Mouse (Mus musculus) CH12.LX (cell line): ENCODE results near the gene St6galnac1. TPM values are rescaled to one million over a fixed set of nuclear protein-coding genes. Genes with fewer than 3 reads are reported as not detected.
"Not testable (repeated sequence)": the region's sequence is repeated elsewhere in the genome, so short reads cannot be mapped to it uniquely, and the experiment has no call there.

ENCODE experiments used
- DNase-seq: peaks from one replicate; pipeline ENCODE4 v3.0.0-alpha.2; 2013; ENCODE audit errors: extremely low read depth
- H3K27ac ChIP-seq: 2 replicates; pipeline ENCODE4 v1.5.1; 2012; ENCODE audit warnings: low read depth, mild to moderate bottlenecking, control low read depth, moderate library complexity; ENCODE audit not compliant: insufficient read depth
- H3K27me3 ChIP-seq: replicated peaks from 2 replicates; pipeline ENCODE3; 2012; ENCODE audit warnings: inconsistent platforms
- H3K36me3 ChIP-seq, 2 experiments: replicated peaks in 1 of 2; 2 replicates each; pipeline versions ENCODE3 to v1.6.1; 2012; ENCODE audit warnings: inconsistent platforms in 1 of 2, low read length in 1 of 2, mild to moderate bottlenecking in 1 of 2, mixed read lengths in 1 of 2, moderate library complexity in 1 of 2; ENCODE audit not compliant: control insufficient read depth in 1 of 2, insufficient read depth in 1 of 2
- H3K4me1 ChIP-seq, 2 experiments: 2 replicates each; pipeline ENCODE4 v1.6.1; 2012; ENCODE audit warnings: inconsistent platforms in 1 of 2, moderate library complexity in 1 of 2; ENCODE audit not compliant: insufficient read depth in 2 of 2, control insufficient read depth in 1 of 2
- H3K4me2 ChIP-seq: 2 replicates; pipeline ENCODE4 v1.6.1; 2012; ENCODE audit warnings: low read depth, mild to moderate bottlenecking, control low read depth; ENCODE audit not compliant: poor library complexity, insufficient read depth, severe bottlenecking
- H3K4me3 ChIP-seq, 3 experiments: fragments of 150-350 bp in 1 of 3; sonication (generic) in 1 of 3; replicated peaks in 1 of 3; 2 replicates each; pipeline versions ENCODE3 to v1.5.1; 2011 to 2012; ENCODE audit warnings: low read depth in 2 of 3, low read length in 2 of 3, mild to moderate bottlenecking in 2 of 3, moderate library complexity in 2 of 3, control low read depth in 1 of 3, improper control_type of control experiment in 1 of 3, inconsistent platforms in 1 of 3, mixed read lengths in 1 of 3; ENCODE audit not compliant: poor library complexity in 1 of 3
- H3K79me2 ChIP-seq: replicated peaks from 2 replicates; pipeline ENCODE4 v1.6.1; 2012; ENCODE audit warnings: mild to moderate bottlenecking, moderate library complexity; ENCODE audit not compliant: control insufficient read depth, poor library complexity, insufficient read depth, severe bottlenecking; ENCODE audit errors: extremely low read depth
- H3K9ac ChIP-seq: 2 replicates; pipeline ENCODE4 v1.6.1; 2012; ENCODE audit warnings: low read depth, mild to moderate bottlenecking, control low read depth, moderate library complexity; ENCODE audit not compliant: insufficient read depth
- H3K9me3 ChIP-seq: replicated peaks from 2 replicates; pipeline ENCODE3; 2012; ENCODE audit warnings: low read length, inconsistent platforms, mixed read lengths
- CTCF ChIP-seq, 2 experiments: IDR thresholded peaks in 1 of 2; conservative IDR thresholded peaks in 1 of 2; 2 replicates each; pipeline ENCODE4 v1.5.1; 2011 to 2012; ENCODE audit warnings: low read depth in 2 of 2, low read length in 2 of 2, improper control_type of control experiment in 1 of 2, inconsistent platforms in 1 of 2, mild to moderate bottlenecking in 1 of 2, moderate library complexity in 1 of 2
- MAFK ChIP-seq: IDR thresholded peaks from 2 replicates; pipeline ENCODE4 v1.6.1; 2011; ENCODE audit warnings: low read length, improper control_type of control experiment; ENCODE audit not compliant: insufficient replicate concordance
- RAD21 ChIP-seq: IDR thresholded peaks from 2 replicates; pipeline ENCODE4 v1.6.1; 2011; ENCODE audit warnings: low read depth, mild to moderate bottlenecking, low read length, improper control_type of control experiment, moderate library complexity
- SMC3 ChIP-seq: IDR thresholded peaks from 2 replicates; pipeline ENCODE4 v1.6.1; 2011; ENCODE audit warnings: low read depth, low read length, improper control_type of control experiment
- ZKSCAN1 ChIP-seq: IDR thresholded peaks from 2 replicates; pipeline ENCODE4 v1.6.1; 2012; ENCODE audit warnings: low read depth, inconsistent platforms, low read length, improper control_type of control experiment, borderline replicate concordance
- dilution Hi-C: fragments of 300-500 bp; cut with MboI; formaldehyde crosslinking; loops from 2 replicates; pipeline ENCODE4 v1.14.3; 2020; ENCODE audit warnings: low sequenced_read_pairs; ENCODE audit not compliant: extremely low pct_unique_long_range_greater_than_20kb, extremely low pct_ligation_motif_present
- in situ Hi-C: fragments of 300-500 bp; cut with MboI; formaldehyde crosslinking; loops from 3 replicates; pipeline ENCODE4 v1.14.3; 2019; ENCODE audit warnings: low sequenced_read_pairs, low pct_ligation_motif_present, low pct_unique_long_range_greater_than_20kb, mixed read lengths
- polyA plus RNA-seq: library from polyadenylated mRNA; unstranded; fragments of >175 nt; gene quantifications from 2 replicates; pipeline ENCODE4 v1.2.1, GENCODE M21; 2012; ENCODE audit warnings: low read depth; ENCODE audit not compliant: insufficient read length
- total RNA-seq, 2 experiments: library from RNA; depleted of rRNA; stranded (reverse); fragments of 300-350 nt in 1 of 2; fragments of >200 nt in 1 of 2; gene quantifications; 2 replicates each; pipeline ENCODE4 v1.2.3; 2012 to 2014

St6galnac1 gene
- total and polyA plus RNA-seq, 3 experiments: not detected

- peaks cover 7% of the 10 kb centered on the region for H3K9me3 ChIP-seq
- H3K27me3 ChIP-seq: peaks cover 3% of the 10 kb centered on the region
- H3K4me2 ChIP-seq: no peak overlapping the region
- dilution Hi-C loops: no loop called here
- H3K9ac ChIP-seq: no peak overlapping the region
- H3K36me3 ChIP-seq: no peaks in the 10 kb centered on the region
- H3K27ac ChIP-seq: no peak overlapping the region
- in situ Hi-C loops: no loop called here
- no peaks in the 10 kb centered on the region for H3K4me1 ChIP-seq
- H3K79me2 ChIP-seq: no peaks in the 10 kb centered on the region
- no peak overlapping the region for H3K4me3 ChIP-seq
- peak; percentile 34 for TF ChIP-seq RAD21
- peak; percentile 56 for TF ChIP-seq SMC3
- TF ChIP-seq CTCF (conservative IDR thresholded peaks at IDR 0.05 in 1 of 2, IDR thresholded peaks at IDR 0.05 in 1 of 2; ENCODE audit: low read depth in 2 of 2, low read length in 2 of 2): peak; percentile 70 to 71
- TF ChIP-seq MAFK: no peak
- TF ChIP-seq, all 38 proteins: peak for 3
- DNase-seq: no peak
These were observed 36.9 kb downstream of the St6galnac1 start for GRCm38 (mm10) chr11:116738411-116738810.

GRCm38 (mm10) chr11:116732536-116732935 lies 42.8 kb downstream of the St6galnac1 start:
- no peaks in the 10 kb centered on the region for H3K79me2 ChIP-seq
- no peak overlapping the region for H3K4me2 ChIP-seq
- no peak overlapping the region for H3K27ac ChIP-seq
- dilution Hi-C loops (no loop called here), in situ Hi-C loops (no loop called here)
- TF ChIP-seq ZKSCAN1: no peak
- DNase-seq: no peak
- H3K36me3 ChIP-seq: no peaks in the 10 kb centered on the region
- H3K4me1 ChIP-seq: no peaks in the 10 kb centered on the region
- no peaks in the 10 kb centered on the region for H3K27me3 ChIP-seq
- no peak overlapping the region for H3K4me3 ChIP-seq
- peaks cover 10% of the 10 kb centered on the region for H3K9me3 ChIP-seq
- no peak overlapping the region for H3K9ac ChIP-seq

- DNase-seq, H3K79me2 ChIP-seq: not testable (repeated sequence)
These were observed 44.2 kb downstream of the St6galnac1 start for GRCm38 (mm10) chr11:116731060-116731580.

More at GRCm38 (mm10) chr11:116731060-116731580, 44.2 kb downstream of the St6galnac1 start:
- H3K27ac ChIP-seq, H3K36me3 ChIP-seq, dilution Hi-C loops, H3K9ac ChIP-seq, H3K4me2 ChIP-seq, in situ Hi-C loops, H3K9me3 ChIP-seq, H3K4me1 ChIP-seq, H3K27me3 ChIP-seq, H3K4me3 ChIP-seq: not testable (repeated sequence)
